Mouse (Mus musculus) small intestine, adult 10 weeks (tissue): ENCODE measurements around the gene Olfr187. TPM values are rescaled to one million over a fixed set of nuclear protein-coding genes. Genes with fewer than 3 reads are reported as not detected.

Experiments used
- polyA plus RNA-seq: library from polyadenylated mRNA; stranded (reverse); fragments of 350-450 nt; fragmentation: Illumina TruSeq; extraction: RNeasy Lipid Tissue Mini Kit (QIAGEN cat#74804); gene quantifications from one replicate; pipeline ENCODE4 v1.2.3, GENCODE M21; 2014; ENCODE audit warnings: low replicate concordance

Gene Olfr187
- not detected for polyA plus RNA-seq

GRCm38 (mm10) chr16:59039710-59040109, at the start of gene Olfr187:
Olfr187 (minus strand) TSS chr16:59039767.

GRCm38 (mm10) chr16:59077905-59078304, 38.3 kb upstream of the Olfr187 start, which contains the start of gene Olfr190:
Olfr190 (minus strand) TSS chr16:59078005.

GRCm38 (mm10) chr16:59030191-59030590, 9.4 kb downstream of the Olfr187 start, which contains the start of gene Olfr186:
Olfr186 (minus strand) TSS chr16:59030291.

GRCm38 (mm10) chr16:58995057-58995456, 44.5 kb downstream of the Olfr187 start, which contains the start of gene Olfr183:
Olfr183 (plus strand) TSS chr16:58995357.

Other genes starting within 250 kb of the Olfr187 start
- gene Olfr173, start 239.5 kb downstream of the Olfr187 start, polyA plus RNA-seq: not detected
- not detected for gene Olfr175-ps1, start 213.0 kb downstream of the Olfr187 start, polyA plus RNA-seq
- not detected for gene Olfr177, start 165.0 kb downstream of the Olfr187 start, polyA plus RNA-seq
- gene Olfr178, start 147.7 kb downstream of the Olfr187 start, polyA plus RNA-seq: not detected
- gene Olfr181, start 111.0 kb downstream of the Olfr187 start, polyA plus RNA-seq: not detected
- gene Olfr180, start 110.4 kb downstream of the Olfr187 start, polyA plus RNA-seq: not detected
- gene Olfr183, start 44.4 kb downstream of the Olfr187 start, polyA plus RNA-seq: not detected
- not detected for gene Olfr186, start 9.5 kb downstream of the Olfr187 start, polyA plus RNA-seq
- gene Olfr190, start 38.2 kb upstream of the Olfr187 start, polyA plus RNA-seq: not detected
- gene Olfr191, start 50.1 kb upstream of the Olfr187 start, polyA plus RNA-seq: not detected
- gene Olfr193, start 72.1 kb upstream of the Olfr187 start, polyA plus RNA-seq: not detected
- not detected for gene Olfr194, start 81.3 kb upstream of the Olfr187 start, polyA plus RNA-seq
- not detected for gene Olfr195, start 107.3 kb upstream of the Olfr187 start, polyA plus RNA-seq
- gene Olfr196, start 130.7 kb upstream of the Olfr187 start, polyA plus RNA-seq: not detected
- gene Olfr198, start 163.8 kb upstream of the Olfr187 start, polyA plus RNA-seq: not detected
- not detected for gene Olfr199, start 180.0 kb upstream of the Olfr187 start, polyA plus RNA-seq
- gene Olfr201, start 232.9 kb upstream of the Olfr187 start, polyA plus RNA-seq: not detected
- gene Olfr202, start 247.0 kb upstream of the Olfr187 start, polyA plus RNA-seq: not detected